Mouse (Mus musculus) MEL (cell line): ENCODE results near the gene Ankrd13c. TPM values are rescaled to one million over a fixed set of nuclear protein-coding genes. Genes with fewer than 3 reads are reported as not detected.

Experiments used
- DNase-seq: peaks from one replicate; pipeline ENCODE4 v3.0.0; 2011; ENCODE audit warnings: low read depth, low spot score
- H3K27ac ChIP-seq: 2 replicates; pipeline ENCODE4 v1.5.1; 2012; ENCODE audit warnings: low read depth, mild to moderate bottlenecking, control low read depth, low read length, moderate library complexity; ENCODE audit not compliant: control insufficient read depth
- H3K27me3 ChIP-seq, 2 experiments: fragments of 150-350 bp in 1 of 2; sonication (generic) in 1 of 2; 2 replicates each; pipeline ENCODE4 v1.6.1; 2012; ENCODE audit warnings: low read length in 2 of 2, mild to moderate bottlenecking in 2 of 2, improper control_type of control experiment in 1 of 2, moderate library complexity in 1 of 2; ENCODE audit not compliant: insufficient read depth in 2 of 2, control insufficient read depth in 1 of 2
- H3K36me3 ChIP-seq, 2 experiments: 2 replicates each; pipeline ENCODE4 v1.6.1; 2012 to 2014; ENCODE audit warnings: low read length in 2 of 2, improper control_type of control experiment in 1 of 2, inconsistent platforms in 1 of 2, mild to moderate bottlenecking in 1 of 2; ENCODE audit not compliant: insufficient read depth in 2 of 2, control insufficient read depth in 1 of 2
- H3K4me1 ChIP-seq, 2 experiments: fragments of 150-350 bp in 1 of 2; sonication (generic) in 1 of 2; 2 replicates each; pipeline ENCODE4 v1.6.1; 2012; ENCODE audit warnings: low read length in 2 of 2, improper control_type of control experiment in 1 of 2, mild to moderate bottlenecking in 1 of 2; ENCODE audit not compliant: insufficient read depth in 2 of 2, control insufficient read depth in 1 of 2
- H3K4me3 ChIP-seq, 2 experiments: fragments of 150-350 bp in 1 of 2; sonication (generic) in 1 of 2; 2 replicates each; pipeline ENCODE4 v1.5.1; 2012; ENCODE audit warnings: low read depth in 2 of 2, low read length in 2 of 2, mild to moderate bottlenecking in 2 of 2, moderate library complexity in 2 of 2, control low read depth in 1 of 2, improper control_type of control experiment in 1 of 2; ENCODE audit not compliant: control insufficient read depth in 1 of 2, insufficient read depth in 1 of 2
- H3K79me2 ChIP-seq: 2 replicates; pipeline ENCODE4 v1.6.1; 2012; ENCODE audit warnings: mild to moderate bottlenecking, low read length, moderate library complexity; ENCODE audit not compliant: control insufficient read depth, poor library complexity, insufficient read depth
- H3K9ac ChIP-seq: 2 replicates; pipeline ENCODE4 v1.6.1; 2012; ENCODE audit warnings: low read depth, mild to moderate bottlenecking, control low read depth, low read length, moderate library complexity; ENCODE audit not compliant: control insufficient read depth, poor library complexity, severe bottlenecking
- H3K9me3 ChIP-seq: fragments of 150-350 bp; sonication (generic); replicated peaks from 2 replicates; pipeline ENCODE4 v1.6.1; 2012; ENCODE audit warnings: mild to moderate bottlenecking, low read length, improper control_type of control experiment, moderate library complexity; ENCODE audit not compliant: insufficient read depth
- BHLHE40 ChIP-seq: IDR thresholded peaks from 2 replicates; pipeline ENCODE4 v1.6.1; 2012; ENCODE audit warnings: low read depth, mild to moderate bottlenecking, inconsistent platforms, low read length, improper control_type of control experiment, borderline replicate concordance
- CHD1 ChIP-seq: IDR thresholded peaks from 2 replicates; pipeline ENCODE4 v1.6.1; 2012; ENCODE audit warnings: low read depth, mild to moderate bottlenecking, inconsistent platforms, low read length, improper control_type of control experiment
- CHD2 ChIP-seq: IDR thresholded peaks from 2 replicates; pipeline ENCODE4 v1.6.1; 2011; ENCODE audit warnings: low read length, improper control_type of control experiment
- CTCF ChIP-seq, 3 experiments: IDR thresholded peaks in 2 of 3; conservative IDR thresholded peaks in 1 of 3; 2 replicates each; pipeline ENCODE4 v1.5.1; 2011 to 2012; ENCODE audit warnings: low read length in 3 of 3, low read depth in 2 of 3, mild to moderate bottlenecking in 2 of 3, improper control_type of control experiment in 1 of 3, inconsistent platforms in 1 of 3, mixed read lengths in 1 of 3, moderate library complexity in 1 of 3; ENCODE audit not compliant: control insufficient read depth in 1 of 3, insufficient read depth in 1 of 3, poor library complexity in 1 of 3, severe bottlenecking in 1 of 3
- E2F4 ChIP-seq: IDR thresholded peaks from 2 replicates; pipeline ENCODE4 v1.6.1; 2011; ENCODE audit warnings: low read depth, low read length, improper control_type of control experiment, borderline replicate concordance
- ETS1 ChIP-seq: IDR thresholded peaks from 2 replicates; pipeline ENCODE4 v1.6.1; 2012; ENCODE audit warnings: low read depth, mild to moderate bottlenecking, inconsistent platforms, low read length, improper control_type of control experiment, moderate library complexity
- GABPA ChIP-seq: IDR thresholded peaks from 2 replicates; pipeline ENCODE4 v1.6.1; 2012; ENCODE audit warnings: low read depth, mild to moderate bottlenecking, inconsistent platforms, low read length, improper control_type of control experiment, moderate library complexity
- HCFC1 ChIP-seq: IDR thresholded peaks from 2 replicates; pipeline ENCODE4 v1.6.1; 2012; ENCODE audit warnings: low read depth, mild to moderate bottlenecking, inconsistent platforms, low read length, improper control_type of control experiment, moderate library complexity
- JUND ChIP-seq: IDR thresholded peaks from 2 replicates; pipeline ENCODE4 v1.6.1; 2011; ENCODE audit warnings: low read depth, mild to moderate bottlenecking, improper control_type of control experiment, low read length
- KAT2A ChIP-seq: conservative IDR thresholded peaks from 2 replicates; pipeline ENCODE4 v1.6.1; 2012; ENCODE audit warnings: low read depth, low read length, improper control_type of control experiment, inconsistent platforms
- MAFK ChIP-seq: IDR thresholded peaks from 2 replicates; pipeline ENCODE4 v1.6.1; 2011; ENCODE audit warnings: low read depth, mild to moderate bottlenecking, low read length, improper control_type of control experiment, borderline replicate concordance
- MAX ChIP-seq: IDR thresholded peaks from 2 replicates; pipeline ENCODE4 v1.6.1; 2011; ENCODE audit warnings: low read length, improper control_type of control experiment
- MAZ ChIP-seq: IDR thresholded peaks from 2 replicates; pipeline ENCODE4 v1.6.1; 2012; ENCODE audit warnings: low read depth, mild to moderate bottlenecking, inconsistent platforms, low read length, improper control_type of control experiment
- MXI1 ChIP-seq: IDR thresholded peaks from 2 replicates; pipeline ENCODE4 v1.6.1; 2011; ENCODE audit warnings: mild to moderate bottlenecking, low read depth, low read length, improper control_type of control experiment
- MYB ChIP-seq: IDR thresholded peaks from 2 replicates; pipeline ENCODE4 v1.6.1; 2011; ENCODE audit warnings: mild to moderate bottlenecking, low read depth, low read length, improper control_type of control experiment
- POLR2A ChIP-seq, 2 experiments: IDR thresholded peaks; 2 replicates each; pipeline ENCODE4 v1.6.1; 2011 to 2012; ENCODE audit warnings: low read length in 2 of 2, mild to moderate bottlenecking in 2 of 2, control low read depth in 1 of 2, improper control_type of control experiment in 1 of 2, low read depth in 1 of 2, moderate library complexity in 1 of 2; ENCODE audit not compliant: control insufficient read depth in 1 of 2, insufficient read depth in 1 of 2, poor library complexity in 1 of 2
- POLR2AphosphoS2 ChIP-seq: IDR thresholded peaks from 2 replicates; pipeline ENCODE4 v1.6.1; 2011; ENCODE audit warnings: low read length, improper control_type of control experiment
- RAD21 ChIP-seq: IDR thresholded peaks from 2 replicates; pipeline ENCODE4 v1.6.1; 2011; ENCODE audit warnings: mild to moderate bottlenecking, low read depth, low read length, improper control_type of control experiment
- TBP ChIP-seq: IDR thresholded peaks from 2 replicates; pipeline ENCODE4 v1.8.0; 2011; ENCODE audit warnings: low read depth, low read length, improper control_type of control experiment
- USF2 ChIP-seq, 2 experiments: IDR thresholded peaks; 2 replicates each; pipeline ENCODE4 v1.6.1; 2011 to 2012; ENCODE audit warnings: improper control_type of control experiment in 2 of 2, low read length in 2 of 2, borderline replicate concordance in 1 of 2, inconsistent platforms in 1 of 2, low read depth in 1 of 2, mild to moderate bottlenecking in 1 of 2; ENCODE audit not compliant: insufficient read depth in 1 of 2
- ZC3H11A ChIP-seq: IDR thresholded peaks from 2 replicates; pipeline ENCODE4 v1.6.1; 2012; ENCODE audit warnings: low read depth, mild to moderate bottlenecking, inconsistent platforms, low read length, improper control_type of control experiment
- ZKSCAN1 ChIP-seq: IDR thresholded peaks from 2 replicates; pipeline ENCODE4 v1.6.1; 2012; ENCODE audit warnings: low read depth, mild to moderate bottlenecking, inconsistent platforms, low read length, improper control_type of control experiment, moderate library complexity
- ZNF384 ChIP-seq: IDR thresholded peaks from 2 replicates; pipeline ENCODE4 v1.6.1; 2012; ENCODE audit warnings: low read depth, mild to moderate bottlenecking, inconsistent platforms, low read length, improper control_type of control experiment
- polyA plus RNA-seq, 2 experiments: library from polyadenylated mRNA; stranded (reverse) in 1 of 2; unstranded in 1 of 2; fragments of >175 nt in 1 of 2; fragments of >200 nt in 1 of 2; gene quantifications; 2 replicates each; pipeline versions ENCODE4 v1.2.1 to v1.2.4; 2012; ENCODE audit warnings: low replicate concordance in 2 of 2, low read depth in 1 of 2; ENCODE audit not compliant: insufficient read length in 2 of 2, insufficient read depth in 1 of 2, missing spikeins in 1 of 2
- total RNA-seq: library from RNA; depleted of rRNA; stranded (reverse); fragments of 300-350 nt; gene quantifications from 2 replicates; pipeline ENCODE4 v1.2.3, GENCODE M21; 2012

The Ankrd13c gene
- total and polyA plus RNA-seq, 3 experiments = 16.3 to 31.8 TPM; not detected in 1

DNA sequence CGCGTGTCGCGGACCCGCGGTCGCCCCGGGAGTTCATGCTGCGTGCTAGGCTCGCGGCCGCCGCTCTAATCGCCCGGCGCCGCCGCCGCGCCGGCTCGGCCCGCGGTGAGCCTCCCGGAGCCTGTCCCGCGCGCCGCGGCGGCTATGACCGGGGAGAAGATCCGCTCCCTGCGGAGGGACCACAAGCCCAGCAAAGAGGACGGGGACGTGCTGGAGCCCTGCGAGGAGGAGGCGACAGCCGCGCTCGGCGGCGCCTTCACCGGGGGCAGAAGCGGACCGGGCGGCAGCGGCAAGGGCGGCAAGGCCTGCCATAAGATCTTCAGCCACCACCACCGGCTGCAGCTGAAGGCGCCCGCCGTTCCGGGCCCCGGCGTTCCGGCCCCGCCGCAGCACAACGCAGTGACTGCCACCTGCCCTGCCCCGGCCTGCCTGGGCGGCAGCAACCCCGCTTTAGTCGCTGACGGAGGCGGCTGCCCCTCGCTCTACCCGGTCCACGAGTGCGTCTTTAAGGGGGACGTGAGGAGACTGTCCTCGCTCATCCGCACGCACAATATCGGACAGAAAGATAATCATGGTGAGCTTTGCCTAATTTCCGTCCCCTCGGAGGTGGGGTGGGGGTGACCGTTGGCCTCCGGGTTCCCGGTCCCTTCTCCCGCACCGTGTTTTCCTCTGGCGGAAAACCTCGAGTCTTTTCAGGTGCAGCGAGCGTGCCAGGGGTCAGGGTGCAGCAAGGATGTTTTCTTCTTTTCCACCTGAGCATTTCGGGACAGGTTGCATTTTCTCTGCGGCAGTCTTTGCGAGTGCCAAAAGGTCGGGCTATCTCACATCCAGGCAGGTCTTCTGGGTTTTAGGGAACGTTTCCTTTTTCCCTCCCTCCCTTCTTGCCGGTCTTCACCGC, 593 bp downstream of the Ankrd13c start:
- H3K9me3 ChIP-seq = no peaks in the 10 kb centered on the region
- no peak for TF ChIP-seq GABPA
- no peak for TF ChIP-seq CHD2
- no peak for TF ChIP-seq HCFC1
- no peak for TF ChIP-seq POLR2AphosphoS2
- no peak for TF ChIP-seq ZKSCAN1
- no peak for TF ChIP-seq POLR2A (IDR thresholded peaks at IDR 0.05; ENCODE audit: control insufficient read depth in 1 of 2, insufficient read depth in 1 of 2, low read depth in 1 of 2, low read length in 2 of 2, poor library complexity in 1 of 2)
- TF ChIP-seq MAZ = no peak
- TF ChIP-seq MAX = 0 out of 2 replicates have a peak, but pooled peaks have one; percentile 29
- TF ChIP-seq RAD21 = no peak
- TF ChIP-seq CHD1 = peak; percentile 61; the same call in 1 of the 2 replicates
- no peak for TF ChIP-seq ZC3H11A
- TF ChIP-seq JUND = no peak
- TF ChIP-seq BHLHE40 = no peak
- no peak for TF ChIP-seq E2F4
- no peak for TF ChIP-seq ETS1
- no peak for TF ChIP-seq MYB
- no peak for TF ChIP-seq TBP
- no peak for TF ChIP-seq MAFK
- TF ChIP-seq ZNF384 = no peak
- TF ChIP-seq MXI1 = 0 out of 2 replicates have a peak, but pooled peaks have one; percentile 18
- no peak for TF ChIP-seq CTCF (IDR thresholded peaks at IDR 0.05 in 2 of 3, conservative IDR thresholded peaks at IDR 0.05 in 1 of 3; ENCODE audit: control insufficient read depth in 1 of 3, insufficient read depth in 1 of 3, low read depth in 2 of 3, low read length in 3 of 3, poor library complexity in 1 of 3, severe bottlenecking in 1 of 3)
- TF ChIP-seq USF2 (IDR thresholded peaks at IDR 0.05; ENCODE audit: borderline replicate concordance in 1 of 2, insufficient read depth in 1 of 2, low read depth in 1 of 2, low read length in 2 of 2) = no peak
- TF ChIP-seq KAT2A = no peak
- H3K4me3 ChIP-seq = peak overlapping the region; percentile 65 to 97
- H3K36me3 ChIP-seq = peaks cover 2 to 23% of the 10 kb centered on the region in 2 experiments
- peak overlapping the region; percentile 76 for H3K9ac ChIP-seq
- H3K27ac ChIP-seq = peak overlapping the region; percentile 83
- H3K79me2 ChIP-seq = peaks cover 51% of the 10 kb centered on the region
- peaks cover 0 to 3% of the 10 kb centered on the region in 2 experiments; a peak in 1 of 4 replicates for H3K27me3 ChIP-seq
- H3K4me1 ChIP-seq = peaks cover 6 to 9% of the 10 kb centered on the region in 2 experiments; a peak in 2 of 4 replicates
- peak; percentile 55 for DNase-seq
